Mouse (Mus musculus) neural tube, embryonic 12.5 days (tissue): ENCODE measurements around the gene Hadha. TPM values are rescaled to one million over a fixed set of nuclear protein-coding genes. Genes with fewer than 3 reads are reported as not detected.
A peak's percentile ranks its signal among the peaks of the same experiment; 100 is the strongest.

Experiments
- ATAC-seq: fragments of 200-750 bp; cut with Nextera tagmentation; 2 replicates; pipeline ENCODE4 v1.8.0; 2017; ENCODE audit warnings: low read depth, mild to moderate bottlenecking, moderate TSS enrichment, moderate library complexity; ENCODE audit not compliant: low FRiP score
- H3K27ac ChIP-seq: fragments of 300-500 bp; sonication (generic); 2 replicates; pipeline ENCODE4 v1.5.1; 2016
- H3K27me3 ChIP-seq: fragments of 300-500 bp; sonication (generic); replicated peaks from 2 replicates; pipeline ENCODE4 v1.6.1; 2016; ENCODE audit warnings: mild to moderate bottlenecking
- H3K36me3 ChIP-seq: fragments of 300-500 bp; sonication (generic); 2 replicates; pipeline ENCODE4 v1.6.1; 2016; ENCODE audit warnings: mild to moderate bottlenecking
- H3K4me1 ChIP-seq: fragments of 300-500 bp; sonication (generic); 2 replicates; pipeline ENCODE4 v1.6.1; 2016
- H3K4me2 ChIP-seq: fragments of 300-500 bp; sonication (generic); replicated peaks from 2 replicates; pipeline ENCODE4 v1.6.1; 2016; ENCODE audit warnings: mild to moderate bottlenecking
- H3K4me3 ChIP-seq: fragments of 300-500 bp; sonication (generic); 2 replicates; pipeline ENCODE4 v1.5.1; 2016
- H3K9ac ChIP-seq: fragments of 300-500 bp; sonication (generic); 2 replicates; pipeline ENCODE4 v1.6.1; 2016; ENCODE audit warnings: mild to moderate bottlenecking
- H3K9me3 ChIP-seq: fragments of 300-500 bp; sonication (generic); 2 replicates; pipeline ENCODE4 v1.6.1; 2016; ENCODE audit warnings: mild to moderate bottlenecking
- WGBS: fragments of 180-500 bp; shearing (Covaris S2); methylation state at CpG from one replicate; pipeline ENCODE4 v1.1.7; 2016; 5-methylcytosine and 5-hydroxymethylcytosine counted together
- polyA plus RNA-seq: library from polyadenylated mRNA; unstranded; fragments of >200 nt; fragmentation: Nextera tagmentation; extraction: Ambion mirVana; gene quantifications from 2 replicates; pipeline ENCODE4 v1.2.1, GENCODE M21; 2016

Hadha gene
- polyA plus RNA-seq: 94.9 and 106 TPM in 2 replicates

- H3K4me3 ChIP-seq: peak within 1 kb of the TSS; percentile 93
- WGBS: under 1% methylated on average over 53 of the region's 53 CpGs
- peak within 1 kb of the TSS; percentile 59 for H3K27ac ChIP-seq
- peak within 1 kb of the TSS; percentile 83 for H3K9ac ChIP-seq
- H3K9me3 ChIP-seq: no peaks in the 10 kb centered on the region
- ATAC-seq: peak; percentile 93
- H3K4me1 ChIP-seq: peaks cover 11% of the 10 kb centered on the region
- H3K27me3 ChIP-seq: no peaks in the 10 kb centered on the region
- no peaks in the 10 kb centered on the region for H3K36me3 ChIP-seq
- H3K4me2 ChIP-seq: peak within 1 kb of the TSS; percentile 80
Measured at GRCm38 (mm10) chr5:30154474-30155394, at the start of gene Hadha, which contains the start of gene Hadhb. Hadha (minus strand) TSS chr5:30155162. Hadhb (plus strand) TSS chr5:30155248.

- 66% methylated on average over 1 of the region's 1 CpGs for WGBS
- Histone ChIP-seq H3K36me3 (no peaks in the 10 kb centered on the region), H3K9me3 (no peaks in the 10 kb centered on the region), H3K4me3 (no peak overlapping the region), H3K9ac (no peak overlapping the region), H3K4me1 (no peaks in the 10 kb centered on the region), H3K27ac (no peak overlapping the region), H3K27me3 (no peaks in the 10 kb centered on the region), H3K4me2 (no peak overlapping the region)
- no peak for ATAC-seq
Measured at GRCm38 (mm10) chr5:30204441-30204840, 49.5 kb upstream of the Hadha start.

DNA sequence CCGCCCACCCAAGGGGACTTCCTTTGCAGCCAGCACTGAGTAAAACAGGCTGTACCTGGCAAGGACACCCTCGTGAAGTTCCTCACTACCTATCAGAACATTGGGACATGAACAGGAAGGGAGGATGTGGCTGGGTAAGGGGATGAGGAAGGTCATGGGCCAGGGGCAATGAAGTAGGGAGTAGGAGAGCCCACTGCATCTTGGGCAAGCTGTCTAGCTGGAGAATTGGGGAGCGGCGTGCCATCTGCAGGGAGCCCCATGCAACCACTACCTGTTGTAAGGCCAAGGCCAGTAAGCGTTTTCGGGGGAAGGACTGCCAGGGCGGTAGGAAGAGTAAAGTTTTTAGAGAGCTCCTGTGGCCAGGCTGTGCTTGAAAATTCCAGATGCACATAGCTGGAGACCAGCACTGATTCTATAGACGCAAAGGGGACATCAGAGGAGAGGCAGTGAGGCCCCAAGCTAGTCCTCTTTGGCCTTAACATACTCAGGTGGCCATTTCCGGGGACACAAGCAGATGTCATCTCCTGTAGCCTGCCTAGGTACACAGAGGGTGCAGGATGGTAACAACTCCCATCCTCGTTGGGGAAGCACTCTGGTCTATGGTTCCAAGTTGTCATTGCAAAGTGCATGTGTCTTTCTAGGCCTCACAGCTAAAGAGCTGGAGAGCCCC is 48.4 kb upstream of the Hadha start:
- H3K27ac ChIP-seq: no peak overlapping the region
- no peak overlapping the region for H3K9ac ChIP-seq
- ATAC-seq: no peak
- 80% methylated on average over 10 of the region's 10 CpGs for WGBS
- no peaks in the 10 kb centered on the region for H3K36me3 ChIP-seq
- no peaks in the 10 kb centered on the region for H3K4me1 ChIP-seq
- no peak overlapping the region for H3K4me2 ChIP-seq
- H3K27me3 ChIP-seq: no peaks in the 10 kb centered on the region
- H3K4me3 ChIP-seq: no peak overlapping the region
- no peaks in the 10 kb centered on the region for H3K9me3 ChIP-seq

- Histone ChIP-seq H3K27ac (no peak overlapping the region), H3K27me3 (no peaks in the 10 kb centered on the region), H3K4me1 (no peaks in the 10 kb centered on the region), H3K4me3 (no peak overlapping the region), H3K36me3 (no peaks in the 10 kb centered on the region), H3K9ac (no peak overlapping the region), H3K9me3 (no peaks in the 10 kb centered on the region), H3K4me2 (no peak overlapping the region)
- 92% methylated on average over 7 of the region's 7 CpGs for WGBS
- no peak for ATAC-seq
Measured at GRCm38 (mm10) chr5:30202221-30202620, 47.3 kb upstream of the Hadha start.

- no peaks in the 10 kb centered on the region for H3K9me3 ChIP-seq
- H3K4me2 ChIP-seq: no peak overlapping the region
- no peaks in the 10 kb centered on the region for H3K4me1 ChIP-seq
- no peak overlapping the region for H3K9ac ChIP-seq
- 56% methylated on average over 5 of the region's 5 CpGs for WGBS
- ATAC-seq: no peak
- no peak overlapping the region for H3K27ac ChIP-seq
- H3K4me3 ChIP-seq: no peak overlapping the region
- H3K36me3 ChIP-seq: no peaks in the 10 kb centered on the region
- H3K27me3 ChIP-seq: no peaks in the 10 kb centered on the region
Measured at GRCm38 (mm10) chr5:30201521-30201920, 46.6 kb upstream of the Hadha start.

GRCm38 (mm10) chr5:30198257-30198656 is 43.3 kb upstream of the Hadha start:
- Histone ChIP-seq H3K27me3 (no peaks in the 10 kb centered on the region), H3K4me2 (no peak overlapping the region), H3K27ac (no peak overlapping the region), H3K4me1 (no peaks in the 10 kb centered on the region; the same call in 1 of the 2 replicates), H3K9me3 (no peaks in the 10 kb centered on the region), H3K4me3 (no peak overlapping the region), H3K9ac (no peak overlapping the region), H3K36me3 (no peaks in the 10 kb centered on the region)
- WGBS: 79% methylated on average over 7 of the region's 7 CpGs
- no peak for ATAC-seq

GRCm38 (mm10) chr5:30195340-30195739 is 40.4 kb upstream of the Hadha start:
- no peak for ATAC-seq
- no peaks in the 10 kb centered on the region for H3K27me3 ChIP-seq
- no peak overlapping the region for H3K4me3 ChIP-seq
- H3K9ac ChIP-seq: no peak overlapping the region
- no peaks in the 10 kb centered on the region; the same call in 1 of the 2 replicates for H3K4me1 ChIP-seq
- no peak overlapping the region for H3K27ac ChIP-seq
- H3K36me3 ChIP-seq: 0 out of 2 replicates have a peak, but pooled peaks cover 2% of the 10 kb centered on the region
- no peak overlapping the region for H3K4me2 ChIP-seq
- WGBS: 95% methylated on average over 5 of the region's 5 CpGs
- no peaks in the 10 kb centered on the region for H3K9me3 ChIP-seq

GRCm38 (mm10) chr5:30192452-30192851 is 37.5 kb upstream of the Hadha start:
- no peak overlapping the region for H3K4me2 ChIP-seq
- peaks cover 13% of the 10 kb centered on the region for H3K36me3 ChIP-seq
- no peaks in the 10 kb centered on the region for H3K9me3 ChIP-seq
- H3K9ac ChIP-seq: no peak overlapping the region
- H3K4me3 ChIP-seq: no peak overlapping the region
- 96% methylated on average over 1 of the region's 1 CpGs for WGBS
- H3K4me1 ChIP-seq: no peaks in the 10 kb centered on the region; the same call in 1 of the 2 replicates
- no peaks in the 10 kb centered on the region for H3K27me3 ChIP-seq
- no peak for ATAC-seq
- no peak overlapping the region for H3K27ac ChIP-seq

GRCm38 (mm10) chr5:30187687-30188485 is 32.9 kb upstream of the Hadha start:
- no peak for ATAC-seq
- no peak overlapping the region for H3K4me2 ChIP-seq
- H3K4me3 ChIP-seq: no peak overlapping the region
- no peaks in the 10 kb centered on the region for H3K9me3 ChIP-seq
- WGBS: 95% methylated on average over 12 of the region's 12 CpGs
- H3K36me3 ChIP-seq: peaks cover 33% of the 10 kb centered on the region
- no peaks in the 10 kb centered on the region for H3K4me1 ChIP-seq
- no peaks in the 10 kb centered on the region for H3K27me3 ChIP-seq
- no peak overlapping the region for H3K27ac ChIP-seq
- no peak overlapping the region for H3K9ac ChIP-seq

- Histone ChIP-seq H3K9me3 (no peaks in the 10 kb centered on the region), H3K27ac (no peak overlapping the region), H3K4me3 (no peak overlapping the region), H3K36me3 (peaks cover 54% of the 10 kb centered on the region), H3K4me2 (no peak overlapping the region), H3K27me3 (no peaks in the 10 kb centered on the region), H3K9ac (no peak overlapping the region), H3K4me1 (no peaks in the 10 kb centered on the region)
- ATAC-seq: no peak
- 69% methylated on average over 4 of the region's 4 CpGs for WGBS
Measured at GRCm38 (mm10) chr5:30175811-30176210, 20.8 kb upstream of the Hadha start.

DNA sequence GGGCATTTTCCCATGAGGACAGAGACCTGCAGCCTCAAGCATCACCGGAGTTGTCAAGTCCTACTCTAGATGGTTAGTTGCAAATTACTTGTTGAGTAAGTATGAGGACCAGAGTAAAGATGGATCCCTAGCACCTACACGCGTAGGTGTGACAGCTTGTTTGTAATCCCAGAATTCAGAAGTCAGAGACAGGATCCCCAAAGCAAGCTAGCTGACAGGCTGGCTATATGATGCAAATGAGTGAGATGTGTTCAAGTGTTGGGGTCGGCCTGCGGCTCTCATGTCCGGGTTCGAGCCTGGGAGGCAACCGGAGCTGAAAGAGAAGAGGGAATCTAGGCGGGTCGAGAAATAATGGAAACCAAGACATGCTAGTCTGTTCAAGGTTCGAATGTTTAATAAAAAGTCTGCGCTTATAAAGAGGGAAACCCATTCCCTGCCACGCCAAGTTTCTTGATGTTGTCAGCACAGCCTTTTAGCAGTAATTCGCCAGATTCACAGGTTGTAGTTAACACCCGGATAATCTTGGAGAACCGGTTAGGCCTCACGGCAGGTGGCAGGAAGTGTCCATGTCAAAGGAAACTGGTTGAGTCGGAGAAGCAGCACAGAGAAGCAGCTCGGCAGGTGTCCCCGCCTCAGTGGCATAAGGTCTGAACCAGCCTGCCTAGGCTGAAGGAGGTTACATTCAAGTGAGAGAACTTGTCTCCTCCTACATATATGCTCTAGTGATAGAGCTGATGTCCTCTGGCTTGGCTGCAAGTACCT is 18.1 kb upstream of the Hadha start:
- Histone ChIP-seq H3K27ac (no peak overlapping the region), H3K4me3 (no peak overlapping the region), H3K36me3 (peaks cover 53% of the 10 kb centered on the region), H3K4me2 (no peak overlapping the region), H3K27me3 (no peaks in the 10 kb centered on the region), H3K9ac (no peak overlapping the region), H3K4me1 (no peaks in the 10 kb centered on the region), H3K9me3 (no peaks in the 10 kb centered on the region)
- WGBS: 43% methylated on average over 20 of the region's 20 CpGs
- no peak for ATAC-seq
